Mouse (Mus musculus): ENCODE data around the gene Slc44a3.

Gene Slc44a3

GRCm38 (mm10) chr3:121458545-121459492 lies 73.4 kb downstream of the Slc44a3 start:
- no peak for DNase-seq (ENCODE audit: low spot score)

- DNase-seq (ENCODE audit: low spot score), result no peak
These were observed 80.8 kb downstream of the Slc44a3 start for GRCm38 (mm10) chr3:121451404-121451803.

- no peak for DNase-seq (ENCODE audit: low spot score)
These were observed 82.7 kb downstream of the Slc44a3 start for GRCm38 (mm10) chr3:121449527-121449926.

- DNase-seq (ENCODE audit: low spot score), result no peak
These were observed 83.6 kb downstream of the Slc44a3 start for GRCm38 (mm10) chr3:121448606-121449005.

GRCm38 (mm10) chr3:121448029-121448468 lies 84.2 kb downstream of the Slc44a3 start:
- no peak for DNase-seq (ENCODE audit: low spot score)

- no peak for DNase-seq (ENCODE audit: low spot score)
These were observed 85.8 kb downstream of the Slc44a3 start for GRCm38 (mm10) chr3:121446454-121446853.

- no peak for DNase-seq (ENCODE audit: low spot score)
These were observed 87.8 kb downstream of the Slc44a3 start for GRCm38 (mm10) chr3:121444414-121444813.

- no peak for DNase-seq (ENCODE audit: low spot score)
These were observed 88.3 kb downstream of the Slc44a3 start for GRCm38 (mm10) chr3:121443861-121444271.

- DNase-seq (ENCODE audit: low spot score), result no peak
These were observed 89.9 kb downstream of the Slc44a3 start for GRCm38 (mm10) chr3:121442288-121442687.

GRCm38 (mm10) chr3:121441504-121441903 lies 90.7 kb downstream of the Slc44a3 start:
- DNase-seq (ENCODE audit: low spot score), result no peak

- DNase-seq (ENCODE audit: low spot score), result no peak
These were observed 92.5 kb downstream of the Slc44a3 start for GRCm38 (mm10) chr3:121439623-121440161.

GRCm38 (mm10) chr3:121437996-121438395 lies 94.2 kb downstream of the Slc44a3 start:
- DNase-seq (ENCODE audit: low spot score), result no peak

- DNase-seq (ENCODE audit: low spot score), result no peak
These were observed 95.1 kb downstream of the Slc44a3 start for GRCm38 (mm10) chr3:121437070-121437469.

- no peak for DNase-seq (ENCODE audit: low spot score)
These were observed 96.9 kb downstream of the Slc44a3 start for GRCm38 (mm10) chr3:121435296-121435695.

- no peak for DNase-seq (ENCODE audit: low spot score)
These were observed 98.2 kb downstream of the Slc44a3 start for GRCm38 (mm10) chr3:121433968-121434533.

GRCm38 (mm10) chr3:121433359-121433758 lies 98.8 kb downstream of the Slc44a3 start:
- no peak for DNase-seq (ENCODE audit: low spot score)

- DNase-seq (ENCODE audit: low spot score), result no peak
These were observed 101.8 kb downstream of the Slc44a3 start for GRCm38 (mm10) chr3:121430289-121430936.

GRCm38 (mm10) chr3:121429469-121429868 lies 102.7 kb downstream of the Slc44a3 start:
- DNase-seq (ENCODE audit: low spot score), result no peak

- no peak for DNase-seq (ENCODE audit: low spot score)
These were observed 103.4 kb downstream of the Slc44a3 start for GRCm38 (mm10) chr3:121428696-121429259.

- DNase-seq (ENCODE audit: low spot score), result no peak
These were observed 104.0 kb downstream of the Slc44a3 start for GRCm38 (mm10) chr3:121428230-121428629.

- DNase-seq (ENCODE audit: low spot score), result no peak
These were observed 104.7 kb downstream of the Slc44a3 start for GRCm38 (mm10) chr3:121427520-121427908.

Data from c-Kit-positive CD71-positive TER-119-positive erythroid progenitor cells, embryonic 14.5 days (primary cell).